Mouse (Mus musculus): Measurements from ENCODE around the gene Pxn. TPM values are rescaled to one million over a fixed set of nuclear protein-coding genes. Genes with fewer than 3 reads are reported as not detected.

Gene Pxn
- total RNA-seq, 1 experiment, result 29.4 TPM

- H3K9ac ChIP-seq (ENCODE audit: insufficient read depth, low read depth, low read length, poor library complexity, severe bottlenecking), result no peak overlapping the region
- DNase-seq (ENCODE audit: low read depth, low spot score), result no peak
- no peaks in the 10 kb centered on the region; the same call in 1 of the 2 replicates for H3K36me3 ChIP-seq (ENCODE audit: control insufficient read depth, insufficient read depth, low read length, poor library complexity, severe bottlenecking)
Measured at GRCm38 (mm10) chr5:115514346-115514745, 7.9 kb downstream of the Pxn start.

GRCm38 (mm10) chr5:115514896-115515587, 8.6 kb downstream of the Pxn start:
- Histone ChIP-seq H3K27ac (ENCODE audit: insufficient read depth, low read depth, low read length, poor library complexity, severe bottlenecking) (peak overlapping the region; percentile 14), H3K9me3 (ENCODE audit: control insufficient read depth, insufficient read depth, low read depth, low read length) (no peaks in the 10 kb centered on the region), H3K4me3 (ENCODE audit: insufficient read depth in 1 of 2, low read depth in 1 of 2, low read length in 2 of 2, poor library complexity in 1 of 2, severe bottlenecking in 1 of 2) (no peak overlapping the region), H3K4me1 (ENCODE audit: control insufficient read depth in 2 of 2, insufficient read depth in 2 of 2, low read length in 2 of 2, poor library complexity in 1 of 2) (peaks cover 7 to 13% of the 10 kb centered on the region in 2 experiments; a peak in 3 of 4 replicates), H3K36me3 (ENCODE audit: control insufficient read depth, insufficient read depth, low read length, poor library complexity, severe bottlenecking) (no peaks in the 10 kb centered on the region; the same call in 1 of the 2 replicates), H3K9ac (ENCODE audit: insufficient read depth, low read depth, low read length, poor library complexity, severe bottlenecking) (no peak overlapping the region)
- TF ChIP-seq ZC3H11A (IDR thresholded peaks at IDR 0.05; ENCODE audit: borderline replicate concordance, low read depth, low read length), result no peak
- TF ChIP-seq ZNF384 (IDR thresholded peaks at IDR 0.05; ENCODE audit: low read depth, low read length), result no peak
- no peak for TF ChIP-seq CHD2 (IDR thresholded peaks at IDR 0.05; ENCODE audit: low read depth, low read length)
- TF ChIP-seq HCFC1 (IDR thresholded peaks at IDR 0.05; ENCODE audit: borderline replicate concordance, insufficient read depth, low read length), result no peak
- no peak for TF ChIP-seq MAFK (IDR thresholded peaks at IDR 0.05; ENCODE audit: insufficient read depth, low read depth, low read length)
- DNase-seq (ENCODE audit: low read depth, low spot score), result no peak
- in situ Hi-C loops (cut with MboI; ENCODE audit: low sequenced_read_pairs in 2 of 2, unreplicated experiment in 2 of 2), result no loop called here

More at GRCm38 (mm10) chr5:115514346-115514745, 7.9 kb downstream of the Pxn start:
- H3K27ac ChIP-seq (ENCODE audit: insufficient read depth, low read depth, low read length, poor library complexity, severe bottlenecking), result peak overlapping the region; percentile 14; the same call in 1 of the 2 replicates
- H3K4me3 ChIP-seq (ENCODE audit: insufficient read depth in 1 of 2, low read depth in 1 of 2, low read length in 2 of 2, poor library complexity in 1 of 2, severe bottlenecking in 1 of 2), result no peak overlapping the region
- in situ Hi-C loops (cut with MboI; ENCODE audit: low sequenced_read_pairs in 2 of 2, unreplicated experiment in 2 of 2), result no loop called here
- H3K4me1 ChIP-seq (ENCODE audit: control insufficient read depth in 2 of 2, insufficient read depth in 2 of 2, low read length in 2 of 2, poor library complexity in 1 of 2), result peaks cover 8 to 17% of the 10 kb centered on the region in 2 experiments; a peak in 3 of 4 replicates
- H3K9me3 ChIP-seq (ENCODE audit: control insufficient read depth, insufficient read depth, low read depth, low read length), result no peaks in the 10 kb centered on the region
- TF ChIP-seq MAFK (IDR thresholded peaks at IDR 0.05; ENCODE audit: insufficient read depth, low read depth, low read length) (no peak), CHD2 (IDR thresholded peaks at IDR 0.05; ENCODE audit: low read depth, low read length) (no peak), ZC3H11A (IDR thresholded peaks at IDR 0.05; ENCODE audit: borderline replicate concordance, low read depth, low read length) (no peak), HCFC1 (IDR thresholded peaks at IDR 0.05; ENCODE audit: borderline replicate concordance, insufficient read depth, low read length) (no peak), ZNF384 (IDR thresholded peaks at IDR 0.05; ENCODE audit: low read depth, low read length) (no peak)

- in situ Hi-C loops (cut with MboI; ENCODE audit: low sequenced_read_pairs in 2 of 2, unreplicated experiment in 2 of 2), result no loop called here
- TF ChIP-seq ZC3H11A (IDR thresholded peaks at IDR 0.05; ENCODE audit: borderline replicate concordance, low read depth, low read length), result no peak
- Histone ChIP-seq H3K9me3 (ENCODE audit: control insufficient read depth, insufficient read depth, low read depth, low read length) (no peaks in the 10 kb centered on the region), H3K4me3 (ENCODE audit: insufficient read depth in 1 of 2, low read depth in 1 of 2, low read length in 2 of 2, poor library complexity in 1 of 2, severe bottlenecking in 1 of 2) (peak overlapping the region; percentile 44 to 62), H3K27ac (ENCODE audit: insufficient read depth, low read depth, low read length, poor library complexity, severe bottlenecking) (peak overlapping the region; percentile 51), H3K4me1 (ENCODE audit: control insufficient read depth in 2 of 2, insufficient read depth in 2 of 2, low read length in 2 of 2, poor library complexity in 1 of 2) (peaks cover 7 to 16% of the 10 kb centered on the region in 2 experiments; a peak in 3 of 4 replicates), H3K36me3 (ENCODE audit: control insufficient read depth, insufficient read depth, low read length, poor library complexity, severe bottlenecking) (no peaks in the 10 kb centered on the region; the same call in 1 of the 2 replicates), H3K9ac (ENCODE audit: insufficient read depth, low read depth, low read length, poor library complexity, severe bottlenecking) (peak overlapping the region; percentile 48; the same call in 1 of the 2 replicates)
- peak; percentile 65 for DNase-seq (ENCODE audit: low read depth, low spot score)
Measured at GRCm38 (mm10) chr5:115516081-115516907, 9.8 kb downstream of the Pxn start.

GRCm38 (mm10) chr5:115516908-115517307, 10.4 kb downstream of the Pxn start:
- Histone ChIP-seq H3K9me3 (ENCODE audit: control insufficient read depth, insufficient read depth, low read depth, low read length) (no peaks in the 10 kb centered on the region), H3K4me3 (ENCODE audit: insufficient read depth in 1 of 2, low read depth in 1 of 2, low read length in 2 of 2, poor library complexity in 1 of 2, severe bottlenecking in 1 of 2) (peak overlapping the region; percentile 44 to 62), H3K4me1 (ENCODE audit: control insufficient read depth in 2 of 2, insufficient read depth in 2 of 2, low read length in 2 of 2, poor library complexity in 1 of 2) (peaks cover 6 to 14% of the 10 kb centered on the region in 2 experiments; a peak in 3 of 4 replicates), H3K9ac (ENCODE audit: insufficient read depth, low read depth, low read length, poor library complexity, severe bottlenecking) (peak overlapping the region; percentile 48; the same call in 1 of the 2 replicates), H3K36me3 (ENCODE audit: control insufficient read depth, insufficient read depth, low read length, poor library complexity, severe bottlenecking) (no peaks in the 10 kb centered on the region; the same call in 1 of the 2 replicates), H3K27ac (ENCODE audit: insufficient read depth, low read depth, low read length, poor library complexity, severe bottlenecking) (peak overlapping the region; percentile 51; the same call in 1 of the 2 replicates)
- DNase-seq (ENCODE audit: low read depth, low spot score), result no peak
- in situ Hi-C loops (cut with MboI; ENCODE audit: low sequenced_read_pairs in 2 of 2, unreplicated experiment in 2 of 2), result no loop called here
- no peak for TF ChIP-seq HCFC1 (IDR thresholded peaks at IDR 0.05; ENCODE audit: borderline replicate concordance, insufficient read depth, low read length)
- TF ChIP-seq ZC3H11A (IDR thresholded peaks at IDR 0.05; ENCODE audit: borderline replicate concordance, low read depth, low read length), result no peak
- no peak for TF ChIP-seq ZNF384 (IDR thresholded peaks at IDR 0.05; ENCODE audit: low read depth, low read length)
- TF ChIP-seq MAFK (IDR thresholded peaks at IDR 0.05; ENCODE audit: insufficient read depth, low read depth, low read length), result no peak
- TF ChIP-seq CHD2 (IDR thresholded peaks at IDR 0.05; ENCODE audit: low read depth, low read length), result no peak
